7 mouse cellular contexts compared by ENCODE assay signal in genomic region chr6:119388650-119389012, GRCm38 (mm10). TPM values are rescaled to one million over a fixed set of nuclear protein-coding genes. Genes with fewer than 3 reads are reported as not detected.
DNase-seq lines count a peak whose midpoint lies in the region; ATAC-seq lines count a peak whose summit lies in the region.

No protein-coding gene starts in this region.

- peak; percentile 97 for ATAC-seq in limb, embryonic 11.5 days (ENCODE audit: insufficient number of reproducible peaks, low FRiP score, low TSS enrichment, low read depth)
- peak; percentile 99 for ATAC-seq in midbrain, embryonic 14.5 days (ENCODE audit: low FRiP score, low TSS enrichment)

- peak overlapping the region; percentile 81 for H3K9ac ChIP-seq in limb, embryonic 11.5 days (ENCODE audit: low read length)
- peak overlapping the region; percentile 86 for H3K9ac ChIP-seq in midbrain, embryonic 14.5 days (replicated peaks; ENCODE audit: low read length)

- H3K9me3 ChIP-seq in embryonic facial prominence, embryonic 10.5 days, result no peaks in the 10 kb centered on the region
- H3K9me3 ChIP-seq in limb, embryonic 11.5 days (ENCODE audit: control insufficient read depth, low read length), result no peaks in the 10 kb centered on the region
- H3K9me3 ChIP-seq in midbrain, embryonic 14.5 days (ENCODE audit: control insufficient read depth, low read length), result no peaks in the 10 kb centered on the region

- H3K4me1 ChIP-seq in embryonic facial prominence, embryonic 10.5 days, result peaks cover 22% of the 10 kb centered on the region
- 0 out of 2 replicates have a peak, but pooled peaks cover 2% of the 10 kb centered on the region for H3K4me1 ChIP-seq in limb, embryonic 11.5 days (ENCODE audit: control insufficient read depth, insufficient read depth, low read length)
- peaks cover 21% of the 10 kb centered on the region for H3K4me1 ChIP-seq in midbrain, embryonic 14.5 days (ENCODE audit: control insufficient read depth, insufficient read depth, low read length)

- WGBS in embryonic facial prominence, embryonic 10.5 days, result under 1% methylated on average over 50 of the region's 53 CpGs
- WGBS in limb, embryonic 11.5 days, result under 1% methylated on average over 37 of the region's 53 CpGs
- WGBS in midbrain, embryonic 14.5 days, result under 1% methylated on average over 52 of the region's 53 CpGs

- DNase-seq in adrenal gland, postnatal 10 days, result peak; percentile 95
- peak; percentile 96 for DNase-seq in embryonic facial prominence, embryonic 10.5 days (ENCODE audit: low spot score)
- DNase-seq in heart, adult 11 months, result peak; percentile 100
- DNase-seq in kidney, adult 18-20 months, result peak; percentile 95
- DNase-seq in limb, embryonic 11.5 days (ENCODE audit: low spot score), result peak; percentile 97
- DNase-seq in midbrain, embryonic 14.5 days, result peak; percentile 100
- DNase-seq in spleen, adult 18-20 months, result peak; percentile 92 to 95

- peak overlapping the region; percentile 83 for H3K4me2 ChIP-seq in limb, embryonic 11.5 days (ENCODE audit: low read depth, severe bottlenecking)
- H3K4me2 ChIP-seq in midbrain, embryonic 14.5 days (ENCODE audit: low read length), result peak overlapping the region; percentile 62

- peak overlapping the region; percentile 85 for H3K4me3 ChIP-seq in embryonic facial prominence, embryonic 10.5 days
- peak overlapping the region; percentile 73 for H3K4me3 ChIP-seq in limb, embryonic 11.5 days (ENCODE audit: low read depth, low read length)
- peak overlapping the region; percentile 84 for H3K4me3 ChIP-seq in midbrain, embryonic 14.5 days (replicated peaks; ENCODE audit: low read depth, low read length)

- peak overlapping the region; percentile 96 for H3K27ac ChIP-seq in embryonic facial prominence, embryonic 10.5 days (replicated peaks)
- peak overlapping the region; percentile 81 for H3K27ac ChIP-seq in limb, embryonic 11.5 days (replicated peaks; ENCODE audit: low read depth, low read length)
- peak overlapping the region; percentile 93 for H3K27ac ChIP-seq in midbrain, embryonic 14.5 days (replicated peaks; ENCODE audit: low read depth, low read length)

- no peaks in the 10 kb centered on the region for H3K27me3 ChIP-seq in embryonic facial prominence, embryonic 10.5 days (replicated peaks; ENCODE audit: low read depth, poor library complexity, severe bottlenecking)
- no peaks in the 10 kb centered on the region for H3K27me3 ChIP-seq in limb, embryonic 11.5 days (ENCODE audit: control insufficient read depth, insufficient read depth, low read length)
- H3K27me3 ChIP-seq in midbrain, embryonic 14.5 days (ENCODE audit: control insufficient read depth, insufficient read depth, low read length), result no peaks in the 10 kb centered on the region

- H3K36me3 ChIP-seq in embryonic facial prominence, embryonic 10.5 days (replicated peaks), result peaks cover 10% of the 10 kb centered on the region
- no peaks in the 10 kb centered on the region for H3K36me3 ChIP-seq in limb, embryonic 11.5 days (ENCODE audit: control insufficient read depth, insufficient read depth, low read length)
- H3K36me3 ChIP-seq in midbrain, embryonic 14.5 days (ENCODE audit: control insufficient read depth, insufficient read depth, low read length), result no peaks in the 10 kb centered on the region

RNA-seq across cellular contexts. Expression of gene Adipor2, which starts 28.9 kb away (rescaled TPM):
- total RNA-seq in adrenal gland, postnatal 10 days (2021), result 100 to 1,000 TPM; 204 to 214 TPM
- polyA plus RNA-seq in embryonic facial prominence, embryonic 10.5 days (2016; fragmentation: Nextera tagmentation; extraction: Ambion mirVana), result 30.9 and 32.0 TPM in 2 replicates
- polyA plus RNA-seq in limb, embryonic 11.5 days (2014; fragmentation: Nextera tagmentation; extraction: Ambion mirVana), result 14.2 and 18.7 TPM in 2 replicates
- 31.9 and 33.5 TPM in 2 replicates for polyA plus RNA-seq in midbrain, embryonic 14.5 days (2014; fragmentation: Nextera tagmentation; extraction: Ambion mirVana)

RNA-seq across cellular contexts. Expression of gene Lrtm2, which starts 58.1 kb away (rescaled TPM):
- total RNA-seq in adrenal gland, postnatal 10 days (2021), result under 1 TPM in 1 of 2 experiments, not detected in 1; 0.12 TPM
- 0.04 TPM in 1 of 2 replicates, not detected in the other for polyA plus RNA-seq in embryonic facial prominence, embryonic 10.5 days (2016; fragmentation: Nextera tagmentation; extraction: Ambion mirVana)
- polyA plus RNA-seq in limb, embryonic 11.5 days (2014; fragmentation: Nextera tagmentation; extraction: Ambion mirVana), result not detected in 2 replicates
- polyA plus RNA-seq in midbrain, embryonic 14.5 days (2014; fragmentation: Nextera tagmentation; extraction: Ambion mirVana), result 6.5 and 10.5 TPM in 2 replicates

Comparison
In these comparisons a context has a peak if more than half of its experiments do, and no peak if none do; other contexts are left out.
1. Peak in every context shown above with its lines: DNase-seq, ATAC-seq, H3K4me3 ChIP-seq and H3K27ac ChIP-seq.